Mouse (Mus musculus) gastrocnemius, postnatal 14 days (tissue): Measurements from ENCODE around the gene Rph3al. TPM values are rescaled to one million over a fixed set of nuclear protein-coding genes. Genes with fewer than 3 reads are reported as not detected.

Experiments used
- DNase-seq: peaks from one replicate; pipeline ENCODE4 v3.0.0; 2021; ENCODE audit warnings: mixed read lengths
- intact Hi-C: fragments of 180-260 bp; cut with DNase I; formaldehyde crosslinking; loops from one replicate; pipeline ENCODE4 v1.15.1; 2025; ENCODE audit warnings: low total_unique reads
- long read RNA-seq, 2 experiments: library from polyadenylated mRNA; stranded (forward); transcript quantifications; one replicate each; pipeline ENCODE4 v2.0.0; 2021
- total RNA-seq, 2 experiments: library from RNA; stranded (reverse); gene quantifications; 2 replicates each; pipeline ENCODE4 v1.2.3; 2021

The Rph3al gene
- 1 to 10 TPM; 3.9 to 5.6 TPM for total RNA-seq
- long read RNA-seq, experiment 1, partial matches to known transcripts, result 0 of 6 reads
- long read RNA-seq, experiment 1, other reads (novel, unspliced or antisense), result 5 of 6 reads
- long read RNA-seq, experiment 2, partial matches to known transcripts, result 0 of 4 reads
- long read RNA-seq, experiment 2, other reads (novel, unspliced or antisense), result 3 of 4 reads

DNA sequence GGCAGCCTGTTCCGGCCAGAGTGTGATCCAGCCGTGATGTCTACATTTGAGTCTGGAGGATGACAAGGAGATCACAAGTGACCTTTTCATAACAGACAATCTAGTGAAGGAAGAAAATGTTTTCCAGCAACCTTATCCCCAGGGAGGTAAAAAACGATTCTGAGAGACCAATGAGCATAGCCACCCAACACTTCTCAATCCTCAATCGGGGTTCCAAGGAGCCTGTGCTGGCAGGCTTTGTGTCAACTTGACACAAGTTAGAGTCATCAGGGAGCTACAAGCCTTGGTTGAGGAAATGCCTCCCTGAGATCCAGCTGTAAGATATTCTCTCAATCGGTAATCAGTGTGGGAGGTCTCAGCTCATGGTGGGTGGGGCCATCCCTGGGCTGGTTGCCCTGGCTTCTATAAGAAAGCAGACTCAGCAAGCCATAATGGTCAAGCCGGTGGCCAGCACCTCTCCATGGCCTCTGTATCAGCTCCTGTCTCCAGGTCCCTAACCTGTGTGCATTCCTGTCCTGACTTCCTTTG lies at the start of gene Rph3al:
Gene Rph3al (minus strand): TSS at position 51 of the 528 bp plus-strand sequence.
- intact Hi-C loops, result no loop called here

DNA sequence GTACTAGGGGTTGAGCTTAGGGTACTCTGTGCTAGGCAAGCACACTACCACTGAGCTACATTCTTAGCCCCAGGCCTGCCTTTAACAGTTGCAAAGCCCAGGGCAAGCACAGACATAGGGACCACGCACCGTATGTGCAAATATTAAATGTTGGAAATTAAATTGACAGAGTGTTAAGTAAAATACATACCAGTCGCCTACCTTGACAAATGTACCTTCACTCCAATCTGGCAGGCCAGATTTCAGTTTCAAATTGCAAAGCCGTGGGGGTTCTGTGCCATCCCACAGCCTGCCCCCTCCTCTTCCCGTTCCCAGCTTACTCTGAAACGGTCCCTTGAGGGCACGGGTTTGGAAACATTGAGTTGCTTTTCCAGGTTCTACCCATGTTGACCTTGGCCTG lies 47.7 kb upstream of the Rph3al start:
- intact Hi-C loops, result no loop called here
- no peak for DNase-seq

More for the DNA sequence above, at the start of gene Rph3al:
- no peak for DNase-seq

DNA sequence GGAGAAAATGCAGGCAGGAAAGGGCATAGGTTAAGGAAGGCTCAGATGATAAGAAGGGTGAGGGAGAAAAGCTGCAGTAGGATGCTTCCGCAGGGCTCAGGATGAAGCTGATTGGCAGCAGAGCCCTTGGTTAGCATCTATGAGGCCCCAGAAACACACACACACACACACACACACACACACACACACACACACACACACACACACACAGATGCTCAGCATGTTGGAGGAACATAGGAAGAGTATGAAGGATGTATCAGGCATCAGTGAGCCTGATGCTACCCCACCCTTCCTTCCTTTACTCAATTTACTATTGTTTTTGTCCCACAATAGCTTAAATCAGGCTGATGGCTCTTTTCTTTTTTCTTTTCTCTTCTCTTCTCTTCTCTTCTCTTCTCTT lies 46.4 kb upstream of the Rph3al start:
- intact Hi-C loops, result no loop called here
- no peak for DNase-seq

DNA sequence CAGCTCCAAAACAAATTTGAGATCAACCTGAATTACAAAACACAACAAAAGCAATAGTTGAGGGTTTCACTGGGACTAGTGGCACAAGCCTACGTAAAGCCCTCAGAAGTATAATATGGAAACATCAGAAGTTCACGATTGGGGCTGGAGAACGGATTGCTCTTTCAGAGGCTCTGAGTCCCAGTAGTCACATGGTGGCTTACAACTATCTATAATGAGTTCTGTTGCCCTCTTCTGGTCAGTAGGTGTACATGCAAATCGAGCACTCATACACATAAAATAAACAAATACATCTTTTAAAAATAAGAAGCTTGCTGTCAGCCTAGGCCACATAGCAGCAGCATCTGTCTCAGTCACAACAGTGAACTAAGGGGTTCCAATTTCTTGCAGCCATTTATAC lies 45.0 kb upstream of the Rph3al start:
- no peak for DNase-seq
- intact Hi-C loops, result no loop called here

DNA sequence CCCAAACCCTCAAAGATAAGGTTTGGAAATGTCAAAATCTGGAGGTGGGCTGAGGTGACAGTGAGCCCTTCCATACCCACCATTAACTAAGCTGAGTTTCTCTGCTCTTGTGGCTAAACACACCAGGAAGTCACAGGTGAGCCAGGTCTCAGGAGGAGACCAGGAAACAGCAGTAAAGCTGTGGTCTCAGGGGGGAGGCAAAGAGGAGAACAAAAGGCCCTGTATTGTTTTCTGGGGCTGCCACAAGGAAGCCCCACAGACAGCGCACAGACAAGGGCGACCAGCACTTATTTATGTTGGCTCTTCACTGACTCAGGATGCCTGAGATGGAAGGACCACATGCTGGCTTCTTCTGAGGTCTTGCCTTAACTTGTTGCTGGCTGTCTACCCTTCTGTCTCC lies 42.2 kb upstream of the Rph3al start:
- no peak for DNase-seq
- intact Hi-C loops, result no loop called here

DNA sequence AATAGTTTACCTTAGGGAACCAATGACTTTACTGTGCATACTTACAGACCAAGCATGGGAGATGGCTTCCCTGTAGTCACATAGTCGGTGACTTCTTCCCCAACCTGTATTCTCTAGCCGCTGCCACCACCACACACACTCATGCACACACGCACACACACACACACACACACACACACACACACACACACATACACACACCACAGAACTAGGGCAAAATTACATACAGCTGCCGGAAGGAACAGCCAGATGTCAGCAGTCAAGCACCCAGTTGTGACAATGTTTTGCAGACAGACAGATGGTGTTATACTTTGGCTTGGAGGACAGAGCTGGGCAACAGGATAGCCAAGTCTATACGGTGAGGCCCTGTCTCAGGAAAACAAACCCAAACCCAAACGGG lies 39.8 kb upstream of the Rph3al start:
- intact Hi-C loops, result no loop called here

DNA sequence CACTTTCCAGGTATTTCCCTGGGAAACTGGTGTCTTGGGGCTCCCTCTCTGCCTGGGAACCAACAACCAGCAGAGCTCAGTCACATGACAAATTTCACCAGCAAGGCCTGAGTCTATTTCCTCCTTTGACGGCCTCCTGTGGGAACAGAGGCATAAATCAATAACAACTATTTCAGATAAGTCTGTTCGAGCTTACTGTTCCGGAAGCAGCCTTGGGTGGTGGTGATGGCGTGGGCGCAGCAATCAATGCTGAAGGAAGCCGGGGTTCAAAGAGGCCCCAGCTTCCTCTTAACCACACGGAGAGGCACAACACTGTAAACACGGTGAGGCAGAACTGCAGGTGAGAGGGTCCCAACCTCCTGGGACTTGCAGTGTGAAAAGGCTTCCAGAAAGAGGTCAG lies 38.5 kb upstream of the Rph3al start:
- intact Hi-C loops, result no loop called here
- no peak for DNase-seq

More for the DNA sequence above, 39.8 kb upstream of the Rph3al start:
- no peak for DNase-seq

DNA sequence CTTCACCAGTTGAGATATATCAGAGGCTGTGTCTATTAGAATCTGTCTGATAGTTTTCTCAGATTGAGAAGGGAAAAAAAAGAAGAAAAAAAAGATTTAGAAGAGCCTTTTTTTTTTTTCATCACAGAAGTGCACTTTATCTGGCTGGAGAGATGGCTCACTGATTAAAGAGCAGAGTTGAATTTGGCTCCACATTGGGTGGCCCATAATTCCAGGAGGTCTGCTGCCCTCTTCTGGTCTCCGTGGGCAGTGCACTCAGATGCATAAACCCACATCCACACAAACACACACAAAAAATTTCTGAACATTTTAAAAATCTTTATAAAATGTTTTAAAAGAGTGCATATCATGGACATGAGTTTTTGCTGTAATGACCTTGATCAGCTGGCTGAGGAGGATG lies 35.8 kb upstream of the Rph3al start:
- no peak for DNase-seq
- intact Hi-C loops, result no loop called here

DNA sequence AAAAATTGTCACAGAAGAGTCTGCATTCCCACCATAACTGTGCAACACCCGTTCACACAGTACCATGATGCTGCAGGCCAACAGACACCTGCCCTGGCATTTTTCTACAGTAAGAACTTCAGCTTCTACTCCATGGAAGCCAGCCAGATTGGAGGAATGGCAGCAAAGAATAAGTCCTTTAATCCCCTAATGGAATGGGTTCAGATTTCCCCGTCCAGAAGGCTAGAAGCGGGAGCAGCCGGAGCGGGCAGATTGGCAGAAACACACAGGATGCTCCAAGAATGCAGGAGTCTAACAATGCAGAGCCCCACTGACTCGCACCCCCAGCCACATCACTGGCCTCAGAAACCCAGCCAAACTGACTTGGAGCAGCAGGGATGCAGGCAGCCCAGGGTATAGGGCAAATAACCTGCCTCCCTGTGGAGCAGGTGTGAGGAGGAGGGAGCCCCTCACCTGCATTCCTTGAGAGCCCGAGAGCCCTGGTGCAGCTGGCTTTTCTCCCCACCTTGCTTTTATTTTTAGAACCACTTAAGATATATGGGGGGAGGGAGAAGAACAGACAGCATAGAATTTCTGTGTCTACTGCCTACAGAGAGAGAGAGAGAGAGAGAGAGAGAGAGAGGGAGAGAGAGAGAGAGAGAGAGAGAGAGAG lies 34.8 kb upstream of the Rph3al start:
- no peak for DNase-seq
- intact Hi-C loops, result no loop called here

DNA sequence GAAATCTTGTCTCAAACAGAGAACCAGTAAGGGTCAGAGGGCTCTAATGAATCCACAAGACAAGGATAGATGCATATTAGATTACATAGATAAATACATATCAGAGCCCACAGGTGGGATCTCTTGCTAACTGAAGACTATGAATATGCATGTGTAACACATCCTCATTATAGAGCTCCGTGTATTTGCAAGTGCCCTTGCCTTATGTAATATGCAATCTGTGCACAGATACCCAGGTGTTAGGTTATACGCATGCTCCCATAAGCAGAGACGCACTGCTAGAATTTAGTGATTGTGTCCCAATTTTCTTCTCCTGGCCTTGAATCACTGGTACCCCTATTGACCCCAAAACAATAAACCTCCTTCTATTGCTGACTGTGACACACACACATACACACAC lies 34.0 kb upstream of the Rph3al start:
- DNase-seq, result no peak
- intact Hi-C loops, result no loop called here

DNA sequence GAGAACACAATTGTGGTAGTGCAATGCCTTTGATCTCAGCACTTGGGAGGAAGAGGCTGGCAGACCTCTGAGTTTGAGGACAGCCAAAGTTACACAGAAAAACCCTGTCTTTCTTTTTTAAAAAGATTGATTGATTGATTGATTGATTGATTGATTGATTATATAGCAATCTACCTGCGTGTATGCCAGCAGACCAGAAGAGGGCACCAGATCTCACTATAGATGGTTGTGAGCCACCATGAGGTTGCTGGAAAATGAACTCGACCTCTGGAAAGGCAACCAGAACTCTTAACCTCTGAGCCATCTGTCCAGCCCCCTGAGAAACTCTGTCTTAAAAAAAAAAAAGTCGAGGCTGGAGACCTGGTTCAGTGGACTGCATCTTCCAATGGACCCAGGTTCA lies 32.4 kb upstream of the Rph3al start:
- DNase-seq, result no peak
- intact Hi-C loops, result no loop called here

DNA sequence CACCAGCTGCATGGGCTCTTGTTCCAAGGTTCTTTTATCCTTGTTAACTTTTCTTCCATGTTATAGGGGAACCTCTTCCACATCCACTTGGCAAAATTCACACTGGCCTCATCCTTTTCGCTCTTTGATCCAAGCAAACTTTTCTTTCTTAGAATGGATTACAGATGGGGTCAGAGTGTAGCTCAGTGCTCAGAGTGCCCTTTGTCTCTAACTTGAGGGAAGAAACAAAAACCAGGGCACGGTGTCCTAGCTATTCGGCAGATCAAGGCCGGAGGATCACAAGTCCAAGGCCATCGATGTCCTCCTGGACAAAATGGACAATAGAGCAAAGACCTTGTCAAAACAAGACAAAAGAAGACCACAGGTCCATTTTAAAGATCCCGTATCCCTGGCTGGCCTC lies 30.5 kb upstream of the Rph3al start:
- DNase-seq, result no peak
- intact Hi-C loops, result loop anchor here (2.0 to 5.0 kb wide), 2 partner anchors 56 to 188 kb away; no protein-coding TSS in a partner anchor

DNA sequence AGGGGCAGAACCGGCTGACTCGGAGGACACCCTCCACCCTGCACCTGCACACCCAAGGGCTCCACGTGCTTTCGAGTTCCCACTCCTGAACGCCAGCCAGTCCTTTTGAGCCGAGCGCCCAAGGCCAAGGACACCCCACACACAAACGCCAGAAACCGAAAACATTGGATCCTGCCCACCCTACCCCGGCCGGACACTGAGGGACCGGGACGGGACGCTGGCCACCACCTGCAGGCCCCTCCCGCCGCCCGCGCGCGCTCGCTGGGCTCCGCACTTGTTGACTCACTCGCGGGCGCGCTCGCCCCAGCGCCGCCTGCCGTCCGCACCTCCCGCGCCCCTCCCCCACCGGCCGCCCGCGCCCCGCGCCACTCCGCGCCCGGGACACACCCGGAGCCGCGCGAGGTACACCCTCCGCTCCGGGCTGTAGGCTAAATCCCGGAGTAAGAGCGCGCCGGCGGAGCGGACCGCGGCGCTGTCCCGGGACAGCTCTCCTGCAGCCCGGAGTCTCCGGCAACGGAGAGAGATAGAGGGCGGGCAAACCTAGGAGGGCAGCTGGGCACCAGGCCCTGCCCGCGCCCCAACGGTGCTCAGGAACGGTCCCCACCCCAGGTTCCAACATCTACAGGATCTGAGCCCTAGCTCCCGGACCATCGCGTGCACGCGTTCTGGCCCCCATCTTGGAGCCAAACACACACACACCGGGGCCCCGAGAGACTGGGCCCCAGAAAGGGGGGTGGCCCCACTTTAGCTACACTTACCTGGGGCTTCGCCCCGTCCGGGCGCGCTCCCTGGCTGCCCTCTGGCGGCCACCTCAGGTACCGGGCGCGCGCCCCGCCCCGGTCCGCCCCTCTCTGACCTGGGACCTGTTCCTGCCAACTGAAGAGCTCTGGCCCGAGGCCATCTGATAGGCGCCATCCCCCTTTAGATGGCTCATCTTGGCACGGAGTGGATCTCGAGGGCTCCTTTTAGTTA lies 28.5 kb upstream of the Rph3al start:
- intact Hi-C loops, result loop anchor here (5.0 kb wide), 1 partner anchor 54 kb away; no protein-coding TSS in a partner anchor
- peak; percentile 79 for DNase-seq

DNA sequence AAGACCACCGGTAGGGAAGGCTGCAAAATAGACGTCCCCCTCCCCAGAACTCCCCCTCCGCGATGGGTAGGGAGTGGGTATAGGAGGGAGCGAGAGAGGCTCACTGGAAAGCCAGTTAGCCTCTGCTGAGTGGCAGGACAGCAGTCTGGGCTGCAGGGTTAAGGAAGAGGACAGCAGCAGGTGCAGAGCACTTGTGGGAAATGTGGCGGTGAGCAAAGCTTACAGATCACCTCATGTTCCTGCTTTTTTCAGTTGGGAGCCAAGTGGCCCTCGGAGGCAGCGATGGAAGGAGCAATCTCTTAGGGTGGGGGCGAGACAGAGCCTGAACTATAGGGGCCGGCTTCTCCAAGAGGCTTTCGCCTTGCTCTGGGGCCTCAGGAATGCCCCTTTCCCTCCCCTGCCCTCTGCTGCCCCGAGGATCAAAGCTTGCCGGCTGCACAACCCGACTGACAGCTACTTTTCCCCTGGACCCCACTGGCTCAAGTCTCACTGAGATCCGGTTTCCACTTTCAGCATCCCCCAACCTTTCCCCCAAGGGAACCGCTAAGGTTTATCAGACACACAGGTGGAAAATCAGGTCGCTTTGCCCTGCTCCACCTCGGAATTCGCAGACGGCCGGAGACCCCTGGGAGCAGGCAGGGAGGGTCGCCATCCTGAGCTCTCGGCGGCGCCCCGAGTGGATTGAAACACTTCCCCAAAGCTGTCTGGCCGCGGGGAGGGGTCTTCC lies 27.6 kb upstream of the Rph3al start:
- intact Hi-C loops, result loop anchor here (5.0 kb wide), 1 partner anchor 54 kb away; no protein-coding TSS in a partner anchor
- DNase-seq, result no peak

DNA sequence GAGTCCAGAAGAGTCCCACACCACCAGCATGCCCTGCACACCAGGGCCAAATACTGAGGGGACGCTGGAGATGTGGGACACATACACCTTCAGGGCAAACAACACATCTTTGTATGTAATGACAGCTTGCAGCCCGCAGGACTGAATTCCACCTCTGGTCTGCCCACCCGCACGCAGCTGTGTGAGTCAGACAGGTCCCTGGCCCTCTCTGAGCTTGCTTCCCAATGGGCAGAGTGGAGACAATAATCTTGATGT lies 26.2 kb upstream of the Rph3al start:
- intact Hi-C loops, result no loop called here
- DNase-seq, result no peak

DNA sequence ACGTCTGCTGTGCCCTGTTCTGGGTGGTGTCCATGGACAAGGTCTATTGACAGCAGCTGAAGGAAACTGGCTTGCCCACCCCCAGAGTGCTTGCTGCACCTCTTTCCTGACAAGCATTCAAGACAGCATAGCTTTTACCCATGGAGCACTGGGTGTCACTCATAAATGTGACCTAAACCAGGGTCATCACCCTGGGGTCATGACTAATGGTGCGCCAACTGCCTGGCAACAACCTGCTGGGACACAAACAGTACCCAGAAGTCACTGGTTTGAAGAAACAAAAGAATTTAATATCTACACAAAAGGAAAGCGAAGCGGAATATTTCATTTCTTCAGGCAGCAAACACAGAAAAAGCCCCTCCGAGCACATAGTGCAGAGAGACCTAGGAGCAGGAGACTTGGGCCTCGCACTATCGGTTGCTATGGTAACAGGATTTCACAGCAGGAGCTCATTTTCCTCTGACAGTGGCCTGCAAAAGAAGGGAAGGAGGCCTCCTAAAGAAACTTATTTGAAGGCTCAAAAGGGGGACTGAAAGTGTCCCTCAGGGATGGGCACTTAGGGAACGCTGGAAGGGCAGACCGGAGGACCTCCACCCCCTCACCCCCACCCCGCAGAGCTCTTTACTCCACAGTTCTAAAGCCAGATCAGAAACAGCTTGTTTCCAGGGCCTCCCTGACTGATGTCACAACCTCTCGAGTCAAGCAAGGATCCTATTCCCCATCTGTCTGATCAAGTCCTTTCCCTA lies 25.7 kb upstream of the Rph3al start:
- no peak for DNase-seq
- intact Hi-C loops, result no loop called here

DNA sequence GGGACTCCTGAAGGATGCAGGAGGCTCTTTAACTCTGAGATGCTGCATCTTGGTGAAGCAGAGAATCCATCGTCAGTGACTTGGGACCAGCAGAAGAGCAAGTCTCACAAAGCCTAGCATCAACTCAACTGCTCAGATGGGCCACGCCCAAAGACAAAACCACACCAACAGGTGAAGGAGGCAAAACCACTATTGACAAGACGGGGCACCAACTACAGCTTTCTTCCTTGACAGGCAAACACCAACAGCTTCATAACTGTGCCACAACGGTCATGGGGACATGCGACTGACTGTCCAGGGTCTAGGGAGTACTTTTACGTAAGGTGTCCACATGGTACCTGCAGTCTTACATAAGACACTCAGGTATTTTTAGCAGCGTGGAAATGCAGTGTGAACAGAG lies 23.6 kb upstream of the Rph3al start:
- DNase-seq, result no peak
- intact Hi-C loops, result no loop called here

DNA sequence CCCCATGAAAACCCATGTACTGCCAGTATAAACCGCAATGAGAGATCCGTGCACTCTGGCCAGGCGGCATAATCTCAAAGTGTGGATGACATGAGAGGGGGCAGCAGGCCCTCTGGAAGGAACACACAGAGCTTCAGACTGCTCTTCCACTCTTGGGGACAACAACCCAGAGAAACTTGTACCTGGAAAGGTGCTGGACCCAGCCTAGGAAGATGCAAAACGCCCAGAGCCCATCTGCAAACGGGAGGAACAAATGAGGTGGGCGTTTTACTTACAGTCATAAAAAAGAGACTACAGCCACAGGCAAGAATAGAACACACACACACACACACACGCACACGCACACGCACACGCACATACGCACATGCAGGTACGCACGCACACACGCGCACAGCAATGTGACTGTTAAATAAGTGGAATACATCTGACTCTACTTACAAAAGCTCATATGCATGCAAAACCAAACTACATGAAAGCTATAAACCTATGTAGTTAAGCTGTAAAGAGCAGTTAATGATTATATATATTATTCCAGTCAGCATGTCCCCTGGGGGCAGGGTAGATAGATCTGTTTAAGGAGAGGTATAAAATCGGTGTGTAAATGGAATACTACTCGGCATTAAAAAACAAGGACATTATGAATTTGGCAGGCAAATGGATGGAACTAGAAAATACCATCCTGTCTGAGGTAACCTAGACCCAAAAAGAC lies 19.0 kb upstream of the Rph3al start:
- DNase-seq, result no peak
- intact Hi-C loops, result loop anchor here (5.0 kb wide), 1 partner anchor 40 kb away; no protein-coding TSS in a partner anchor
